Mouse (Mus musculus): ENCODE measurements around the gene Gpr152.

The Gpr152 gene

DNA sequence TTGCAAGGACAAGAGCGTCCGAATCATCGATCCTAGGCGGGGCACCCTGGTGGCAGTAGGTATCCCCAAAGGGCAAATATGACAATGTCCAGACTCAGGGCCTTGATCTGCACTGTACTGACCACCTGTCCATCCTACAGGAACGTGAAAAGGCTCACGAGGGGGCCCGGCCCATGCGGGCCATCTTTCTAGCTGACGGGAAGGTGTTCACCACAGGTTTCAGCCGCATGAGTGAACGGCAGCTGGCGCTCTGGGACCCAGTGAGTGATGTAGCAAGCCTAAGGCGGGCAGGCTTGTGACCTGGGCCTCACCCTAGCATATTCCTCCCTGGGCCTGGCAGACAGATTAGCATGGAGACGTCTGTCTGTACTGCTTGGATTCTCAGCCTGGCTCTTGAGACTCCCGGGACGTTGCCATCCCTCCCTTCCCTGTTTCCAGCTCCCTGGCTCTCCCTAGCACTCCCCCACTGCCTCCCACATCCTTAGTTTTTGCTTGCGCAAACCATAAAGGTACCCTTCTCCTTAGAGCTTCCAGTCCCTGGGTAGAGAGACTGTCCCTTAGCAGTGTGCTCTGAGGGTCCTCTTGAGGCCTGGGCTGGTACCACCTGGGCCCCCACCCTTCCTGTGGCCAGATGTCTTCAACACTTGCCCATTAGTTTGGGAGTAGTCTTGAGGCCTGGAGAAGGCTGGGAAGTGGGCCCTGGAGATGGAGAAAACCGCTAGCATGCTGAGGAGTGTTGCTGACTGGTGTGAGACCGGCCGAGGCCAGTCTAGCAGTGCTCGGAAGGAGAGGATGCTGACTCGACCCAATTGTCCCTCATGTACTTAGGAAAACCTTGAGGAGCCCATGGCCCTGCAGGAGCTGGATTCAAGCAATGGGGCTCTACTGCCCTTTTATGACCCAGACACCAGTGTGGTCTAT is 11.2 kb downstream of the Gpr152 start:
- DNase-seq (ENCODE audit: low read depth, low spot score), result no peak

DNA sequence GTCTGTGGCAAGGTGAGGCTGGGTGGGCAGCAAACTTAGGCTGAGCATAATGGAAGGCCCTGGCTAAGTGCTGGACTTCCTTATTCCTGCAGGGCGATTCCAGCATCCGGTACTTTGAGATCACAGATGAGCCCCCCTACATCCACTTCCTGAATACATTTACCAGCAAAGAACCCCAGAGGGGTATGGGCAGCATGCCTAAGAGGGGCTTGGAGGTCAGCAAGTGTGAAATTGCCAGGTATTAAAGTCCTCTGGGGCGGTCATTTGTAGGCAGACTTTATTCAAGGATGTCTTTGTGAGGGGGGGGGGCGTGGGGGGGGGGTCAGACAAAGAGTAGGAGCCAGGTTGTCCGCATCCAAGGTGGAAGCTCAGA is 11.9 kb downstream of the Gpr152 start:
- DNase-seq (ENCODE audit: low read depth, low spot score), result no peak

DNA sequence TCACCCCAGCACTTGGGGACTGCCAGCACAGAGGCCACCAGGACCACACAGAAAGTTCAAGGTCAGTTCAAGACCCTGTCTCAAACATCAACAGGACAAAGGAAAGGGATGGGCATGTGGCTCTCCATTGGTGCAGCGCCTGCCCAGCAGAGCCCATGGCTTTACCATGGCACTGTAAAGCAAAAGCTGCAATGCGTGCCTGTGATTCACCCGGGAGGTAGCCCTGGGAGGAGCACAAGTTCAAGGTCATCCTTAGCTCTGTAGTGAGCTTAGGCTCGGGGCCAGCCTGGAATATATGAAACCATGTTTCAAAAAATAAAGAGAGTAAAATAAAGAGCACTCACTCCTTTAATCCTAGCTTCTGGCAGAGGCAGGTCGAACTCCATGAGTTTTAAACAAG is 12.3 kb downstream of the Gpr152 start:
- DNase-seq (ENCODE audit: low read depth, low spot score), result peak; percentile 23

DNA sequence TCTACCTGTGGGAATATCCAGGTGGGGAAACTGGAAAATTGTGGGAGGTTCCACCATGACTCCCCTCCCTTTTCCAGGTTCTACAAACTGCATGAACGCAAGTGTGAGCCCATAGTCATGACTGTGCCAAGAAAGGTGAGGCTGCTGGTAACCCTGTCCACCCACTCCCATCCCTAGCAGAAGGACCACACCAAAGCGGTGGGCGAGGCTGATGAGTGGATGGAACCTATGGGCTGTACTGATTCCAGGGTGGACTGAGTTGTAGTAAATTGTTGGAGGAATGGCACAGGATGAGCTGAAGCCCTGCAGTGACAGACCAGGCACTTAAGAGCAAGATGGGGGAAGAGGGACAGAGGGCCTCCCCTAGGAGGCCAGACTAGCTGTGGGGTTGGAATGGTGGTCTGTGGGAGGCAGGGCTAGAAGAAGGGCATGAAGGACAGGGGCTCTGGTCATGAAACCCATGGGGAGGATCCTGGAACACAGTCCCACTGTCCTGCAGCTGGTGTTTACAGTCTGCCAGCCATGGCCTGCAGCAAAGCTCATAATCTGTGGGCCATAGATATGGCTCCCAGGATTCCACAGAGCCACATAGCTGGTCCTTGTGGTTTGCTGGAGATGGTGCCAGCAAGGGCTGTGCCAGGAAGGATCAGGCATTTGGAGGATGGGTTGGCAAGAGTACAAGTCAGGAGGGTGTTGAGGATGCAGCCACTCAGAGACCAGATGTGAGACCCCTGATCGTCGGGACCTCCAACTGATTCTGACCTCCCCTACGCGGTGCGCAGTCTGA is 13.1 kb downstream of the Gpr152 start:
- no peak for DNase-seq (ENCODE audit: low read depth, low spot score)

DNA sequence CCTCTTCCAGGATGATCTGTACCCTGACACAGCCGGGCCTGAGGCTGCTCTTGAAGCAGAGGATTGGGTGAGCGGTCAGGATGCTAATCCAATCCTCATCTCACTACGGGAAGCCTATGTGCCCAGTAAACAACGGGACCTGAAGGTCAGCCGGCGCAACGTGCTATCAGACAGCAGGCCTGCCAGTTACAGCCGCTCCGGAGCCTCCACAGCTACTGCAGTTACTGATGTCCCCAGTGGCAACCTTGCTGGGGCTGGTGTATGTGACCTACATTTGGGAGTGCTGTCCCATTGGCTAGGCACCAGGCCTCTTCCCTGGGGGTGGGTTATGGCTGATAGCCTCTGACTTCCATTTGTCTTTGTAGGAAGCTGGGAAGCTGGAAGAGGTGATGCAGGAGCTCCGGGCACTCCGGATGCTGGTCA is 13.7 kb downstream of the Gpr152 start, which contains the start of gene Ptprcap:
TSS of gene Ptprcap (plus strand) at position 373 of the 423 bp plus-strand sequence.
- no peak for DNase-seq (ENCODE audit: low read depth, low spot score)

DNA sequence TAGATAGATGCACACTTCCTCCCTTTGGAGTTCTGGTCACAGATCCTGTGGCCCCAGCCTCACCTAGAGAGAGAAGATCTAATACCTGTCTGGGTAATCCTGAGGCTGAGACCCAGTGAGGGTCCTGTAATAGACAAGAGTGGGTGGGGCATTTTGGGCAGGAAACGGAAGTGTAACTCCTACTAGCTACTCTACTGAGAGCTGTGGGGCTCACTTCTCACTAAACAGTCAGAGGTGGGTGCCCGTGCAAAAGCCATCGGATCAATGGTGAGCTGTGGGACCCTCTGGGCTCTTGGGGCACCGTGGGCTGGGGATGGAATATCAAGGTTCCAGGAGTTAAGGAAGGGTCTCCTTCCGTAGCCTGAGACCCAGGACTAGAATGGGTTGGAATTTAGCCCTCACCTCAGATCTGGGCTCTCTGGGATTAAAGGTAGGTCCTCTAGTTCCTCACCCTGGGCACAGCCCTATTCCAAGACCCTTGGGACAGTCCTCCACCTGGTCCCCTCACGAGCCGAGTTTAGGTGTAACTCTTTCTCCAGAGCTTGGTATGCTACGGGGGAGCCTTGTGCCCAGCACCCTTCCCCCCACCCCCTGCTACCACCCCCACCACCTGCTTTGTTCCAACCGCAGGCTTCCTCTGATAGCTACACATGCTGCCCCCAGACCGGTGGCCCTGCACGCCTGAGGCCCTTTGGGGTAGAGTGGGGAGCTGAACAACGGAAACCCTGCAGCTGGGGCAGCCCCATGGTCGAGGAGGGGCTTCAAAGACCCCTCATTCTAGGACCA is 15.0 kb downstream of the Gpr152 start:
- DNase-seq (ENCODE audit: low read depth, low spot score), result peak; percentile 35

DNA sequence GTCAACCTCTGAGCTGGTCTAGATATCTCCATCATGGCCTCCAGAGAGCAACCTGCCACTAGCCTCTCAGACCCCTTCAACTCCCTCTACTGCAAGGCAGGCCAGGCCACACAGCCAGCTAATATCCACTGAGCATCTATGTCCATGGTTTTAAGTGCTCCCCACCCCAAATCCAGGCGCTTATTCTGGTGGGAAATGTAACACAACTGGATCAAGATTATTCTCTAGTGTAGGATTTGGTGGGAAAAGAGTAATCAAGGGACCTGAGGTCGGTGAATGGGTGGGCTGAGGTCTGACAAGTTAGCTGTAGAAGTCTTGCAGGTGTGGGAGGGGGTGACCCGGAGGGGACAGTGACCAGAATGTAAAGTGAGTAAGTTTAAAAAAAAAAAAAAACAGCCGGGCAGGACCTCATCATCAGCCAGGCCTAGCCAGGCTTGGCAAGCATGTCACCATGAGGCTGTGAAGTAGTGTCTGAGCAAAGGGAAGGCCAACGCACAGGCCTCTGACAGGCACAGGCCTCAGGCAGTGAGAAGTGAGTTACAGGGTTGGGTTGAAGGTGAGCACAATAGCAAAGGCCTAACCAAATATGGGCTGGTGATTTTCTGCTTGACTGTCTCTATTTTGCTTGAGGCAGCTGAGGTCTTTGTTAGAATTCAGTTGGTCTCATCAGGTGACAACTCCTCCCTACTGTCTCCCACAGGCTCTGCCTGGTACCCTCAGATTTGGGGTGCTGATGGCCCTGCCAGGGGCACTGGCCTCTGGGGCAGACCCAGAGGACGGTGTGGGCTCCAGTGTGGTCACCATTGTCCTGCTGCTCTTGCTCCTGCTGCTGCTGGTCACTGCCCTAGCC is 15.9 kb downstream of the Gpr152 start:
- no peak for DNase-seq (ENCODE audit: low read depth, low spot score)

DNA sequence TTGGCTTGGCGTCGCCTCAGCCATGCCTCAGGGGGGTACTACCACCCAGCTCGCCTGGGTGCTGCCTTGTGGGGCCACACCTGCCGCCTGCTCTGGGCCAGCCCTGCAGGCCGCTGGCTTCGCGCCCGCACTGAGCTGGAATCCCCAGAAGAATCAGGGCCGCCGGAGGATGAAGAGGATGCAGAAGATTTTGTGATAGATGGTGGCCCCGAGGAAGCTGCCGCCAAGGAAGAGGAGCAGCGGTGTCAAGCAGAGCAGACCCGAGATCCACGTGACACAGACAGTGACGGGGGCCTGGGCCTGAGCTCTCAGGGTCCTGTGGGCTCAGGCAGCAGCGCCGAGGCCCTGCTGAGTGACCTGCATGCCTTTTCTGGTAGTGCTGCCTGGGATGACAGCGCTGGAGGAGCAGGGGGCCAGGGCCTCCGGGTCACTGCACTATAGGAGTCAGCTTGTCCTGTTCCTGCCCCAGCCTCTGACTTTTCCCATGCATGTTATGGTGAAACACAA is 16.5 kb downstream of the Gpr152 start:
- no peak for DNase-seq (ENCODE audit: low read depth, low spot score)

DNA sequence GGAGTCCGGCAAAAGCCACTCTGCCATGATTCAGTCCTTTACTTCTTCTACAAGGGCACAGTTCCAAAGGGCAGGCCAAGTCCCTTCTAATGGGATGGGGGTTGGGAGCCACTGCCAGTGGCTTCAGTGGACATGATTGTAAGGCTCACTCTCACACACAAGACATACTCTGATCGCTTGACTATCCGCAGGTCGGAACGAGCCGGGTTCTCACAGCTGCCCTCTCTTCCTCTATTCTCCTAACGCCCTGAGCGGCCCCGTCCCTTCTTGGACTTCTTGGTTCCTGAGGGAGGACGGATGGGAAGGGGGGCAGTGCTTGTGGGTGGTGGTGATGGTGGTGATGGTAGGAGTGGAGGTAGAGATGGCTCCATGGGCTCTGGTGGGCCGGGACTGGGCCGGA is 17.2 kb downstream of the Gpr152 start:
- DNase-seq (ENCODE audit: low read depth, low spot score), result no peak

DNA sequence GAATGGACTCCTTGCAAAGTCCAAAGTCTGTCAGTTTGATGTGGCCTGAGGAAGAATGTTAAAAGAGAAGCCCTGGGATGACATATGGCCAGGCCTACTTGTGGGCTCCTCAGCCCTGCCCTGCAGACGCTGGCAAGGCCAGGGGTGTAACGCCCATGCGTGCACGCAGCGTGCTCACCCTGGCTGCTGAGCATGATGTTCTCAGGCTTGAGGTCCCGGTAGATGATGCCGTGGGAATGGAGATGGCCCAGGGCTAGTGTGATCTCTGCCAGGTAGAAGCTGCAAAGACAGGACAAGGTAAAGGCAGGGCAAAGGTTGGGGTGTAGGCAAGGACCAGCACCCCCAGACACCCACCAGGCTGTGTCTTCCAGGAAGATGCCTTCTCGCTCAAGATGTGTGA is 19.5 kb downstream of the Gpr152 start:
- DNase-seq (ENCODE audit: low read depth, low spot score), result no peak

DNA sequence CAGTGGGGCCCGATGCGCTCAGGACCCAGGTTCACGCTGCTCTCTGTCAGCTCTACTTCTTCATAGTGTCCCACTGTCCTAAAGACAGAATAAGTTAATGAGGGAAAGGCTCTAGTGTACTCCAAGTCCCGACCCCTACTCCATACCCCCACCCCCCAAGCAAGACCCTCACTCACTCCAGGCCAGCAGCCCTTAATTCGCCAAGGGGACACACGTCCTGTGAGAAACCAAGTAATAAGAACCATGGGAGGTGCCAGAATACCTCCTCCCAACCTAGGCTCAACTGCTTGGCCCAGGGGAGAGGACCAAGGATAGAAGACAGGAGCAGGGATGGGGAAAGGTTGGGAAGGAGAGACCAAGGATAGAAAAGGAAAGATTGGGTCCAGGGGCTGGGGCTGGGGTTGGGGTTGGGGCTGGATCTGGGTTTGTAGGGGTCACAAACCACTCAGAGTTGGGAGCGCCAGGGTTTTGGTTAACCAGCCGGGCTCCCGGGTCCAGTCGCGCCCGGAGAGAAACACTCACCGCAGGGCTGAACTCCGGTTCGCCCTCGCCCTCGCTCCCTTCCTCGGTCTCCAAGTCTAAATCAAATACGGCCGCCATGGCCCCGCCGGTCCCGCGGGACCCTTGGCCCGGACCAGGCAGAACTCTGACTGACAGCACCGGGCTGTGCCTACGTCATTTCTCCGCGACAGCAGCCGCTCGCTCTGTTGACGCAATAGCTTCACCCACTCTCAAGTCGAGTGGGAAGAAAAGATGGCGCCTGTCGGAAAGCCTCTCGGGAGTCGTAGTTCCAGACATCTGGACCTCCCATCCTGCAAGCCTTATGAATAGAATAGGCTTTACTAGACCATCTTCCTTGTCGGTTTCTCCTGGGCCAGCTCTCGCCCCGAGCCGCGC is 23.3 kb downstream of the Gpr152 start, which contains the start of gene Rps6kb2:
TSS of gene Rps6kb2 (minus strand) at position 709 of the 897 bp plus-strand sequence.
- DNase-seq (ENCODE audit: low read depth, low spot score), result peak; percentile 97

DNA sequence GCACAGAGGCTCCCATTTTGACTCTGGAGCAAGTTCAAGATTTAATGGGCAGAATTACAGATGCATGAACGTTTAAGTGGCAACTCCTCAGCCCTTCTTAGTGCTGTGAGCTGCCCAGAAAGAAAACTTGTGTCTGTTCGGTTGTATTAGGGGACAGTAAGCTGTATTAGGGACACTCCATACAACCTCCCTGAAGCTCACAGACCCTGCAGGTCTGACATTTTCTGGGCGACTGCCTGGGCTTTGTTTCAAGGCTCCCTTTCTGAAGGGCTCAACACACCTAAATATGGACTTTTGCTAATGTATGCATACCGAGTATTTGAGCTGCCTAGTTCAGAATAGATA is 23.9 kb downstream of the Gpr152 start:
- no peak for DNase-seq (ENCODE audit: low read depth, low spot score)

DNA sequence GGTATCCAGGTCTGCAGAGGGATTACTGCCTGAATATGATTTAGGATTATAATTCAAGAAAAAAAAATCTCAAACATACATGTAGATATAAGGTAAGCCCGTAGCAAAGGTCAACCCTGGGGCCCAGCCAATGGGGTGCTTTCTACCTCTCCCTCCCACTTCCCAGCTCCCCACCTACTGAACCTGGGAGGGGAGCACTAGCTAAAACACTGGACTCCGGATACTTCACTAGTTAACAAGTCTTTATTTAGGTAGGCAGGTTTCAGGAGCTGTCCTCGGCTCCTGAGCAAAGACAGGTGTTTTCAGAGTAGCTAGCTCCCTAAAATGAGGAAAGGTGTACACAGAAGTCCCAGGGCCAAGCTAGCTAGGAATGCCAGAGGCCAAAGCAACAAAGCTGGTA is 24.5 kb downstream of the Gpr152 start:
- DNase-seq (ENCODE audit: low read depth, low spot score), result no peak

DNA sequence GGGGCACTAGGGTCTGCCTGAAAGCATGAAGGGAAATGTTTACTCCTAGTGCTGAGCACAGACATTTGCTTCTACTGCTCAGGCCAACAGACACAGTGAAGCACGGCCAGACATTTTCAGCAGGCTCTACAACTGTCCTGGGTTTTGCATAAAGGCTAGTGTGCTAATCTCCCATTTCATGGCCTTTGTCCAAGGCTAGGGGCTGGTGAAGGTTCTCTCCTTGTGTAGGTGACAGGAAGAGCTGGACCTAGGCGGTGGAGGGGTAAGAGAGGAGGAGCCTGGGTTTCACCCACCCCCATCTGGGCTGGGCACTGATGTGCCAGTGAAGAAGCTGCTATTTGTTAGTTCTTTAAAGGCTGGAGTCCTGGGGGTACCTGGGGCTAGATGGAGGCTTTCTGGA is 25.1 kb downstream of the Gpr152 start:
- no peak for DNase-seq (ENCODE audit: low read depth, low spot score)

DNA sequence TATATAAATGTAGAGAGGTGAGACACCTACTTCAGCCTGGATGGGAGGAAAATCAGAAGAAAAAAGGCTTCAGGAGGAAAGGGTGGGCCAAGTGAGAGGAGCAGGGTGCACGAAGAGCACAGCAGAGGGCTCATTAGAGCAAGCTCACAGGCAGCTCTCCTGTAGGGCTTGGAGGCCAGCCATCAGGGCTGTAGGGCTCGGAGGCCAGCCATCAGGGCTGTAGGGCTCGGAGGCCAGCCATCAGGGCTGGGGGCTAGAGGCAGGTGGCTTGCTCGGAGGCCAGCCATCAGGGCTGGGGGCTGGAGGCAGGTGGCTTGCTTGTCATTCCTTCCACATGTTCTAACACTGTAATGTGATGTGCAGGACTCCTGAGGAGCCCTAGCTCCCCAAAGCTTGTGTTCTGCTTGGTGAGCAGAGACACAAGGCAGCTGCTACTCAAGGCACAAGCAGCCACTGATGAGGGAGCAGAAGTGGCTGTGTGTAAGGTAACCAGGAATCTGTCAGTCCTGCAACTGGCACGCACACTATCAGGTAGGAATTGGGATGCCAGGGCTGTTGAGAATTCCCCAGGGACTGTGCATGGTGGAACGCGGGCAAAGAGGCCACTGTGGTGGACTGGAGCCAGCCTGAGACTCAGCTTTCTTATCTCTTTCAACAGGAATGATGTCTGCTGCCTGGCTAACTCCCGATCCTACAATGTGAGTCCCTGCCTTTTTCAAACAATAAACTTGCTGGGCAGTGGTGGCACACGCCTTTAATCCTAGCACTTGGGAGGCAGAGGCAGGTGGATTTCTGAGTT is 27.3 kb downstream of the Gpr152 start:
- no peak for DNase-seq (ENCODE audit: low read depth, low spot score)

DNA sequence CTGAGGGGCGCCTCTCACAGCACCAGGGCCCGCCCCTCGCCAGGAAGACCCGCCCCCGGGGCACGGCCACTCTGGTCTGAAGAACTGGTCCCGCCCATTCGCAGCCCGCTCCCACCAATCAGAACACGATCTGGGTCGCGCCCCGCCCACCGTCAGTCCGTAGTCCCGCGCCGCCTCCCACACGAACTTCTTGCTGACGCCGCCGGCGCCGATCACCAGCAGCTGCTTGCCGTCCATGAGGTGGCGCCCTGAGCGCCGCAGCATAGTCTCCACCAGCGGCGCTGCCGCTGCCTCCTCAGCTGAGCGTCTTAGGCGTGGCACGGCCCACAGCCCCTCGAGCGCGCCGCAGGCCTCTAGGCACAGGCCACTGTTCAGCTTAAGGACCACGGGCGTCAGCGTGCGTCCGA is 29.8 kb downstream of the Gpr152 start:
- peak; percentile 98 for DNase-seq (ENCODE audit: low read depth, low spot score)

DNA sequence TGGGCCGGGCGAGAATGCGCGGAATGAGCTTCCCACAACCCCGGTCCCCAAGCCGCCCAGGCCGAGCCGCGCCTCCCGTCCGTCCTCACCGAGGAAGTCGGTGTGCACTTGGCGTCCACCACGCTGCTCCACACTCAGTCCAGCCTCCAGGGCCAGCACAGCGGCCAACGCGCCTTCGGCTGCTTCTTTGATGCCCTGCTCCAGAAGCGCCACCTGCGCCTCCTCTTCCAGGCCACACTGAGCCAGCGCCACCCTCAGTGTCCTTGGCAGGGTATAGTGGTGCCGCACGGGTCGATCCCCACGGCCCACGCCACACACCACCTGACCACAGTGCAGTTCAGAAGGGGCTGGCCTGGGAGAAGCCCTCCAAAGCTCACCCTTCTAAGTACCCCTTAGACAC is 30.2 kb downstream of the Gpr152 start:
- no peak for DNase-seq (ENCODE audit: low read depth, low spot score)

DNA sequence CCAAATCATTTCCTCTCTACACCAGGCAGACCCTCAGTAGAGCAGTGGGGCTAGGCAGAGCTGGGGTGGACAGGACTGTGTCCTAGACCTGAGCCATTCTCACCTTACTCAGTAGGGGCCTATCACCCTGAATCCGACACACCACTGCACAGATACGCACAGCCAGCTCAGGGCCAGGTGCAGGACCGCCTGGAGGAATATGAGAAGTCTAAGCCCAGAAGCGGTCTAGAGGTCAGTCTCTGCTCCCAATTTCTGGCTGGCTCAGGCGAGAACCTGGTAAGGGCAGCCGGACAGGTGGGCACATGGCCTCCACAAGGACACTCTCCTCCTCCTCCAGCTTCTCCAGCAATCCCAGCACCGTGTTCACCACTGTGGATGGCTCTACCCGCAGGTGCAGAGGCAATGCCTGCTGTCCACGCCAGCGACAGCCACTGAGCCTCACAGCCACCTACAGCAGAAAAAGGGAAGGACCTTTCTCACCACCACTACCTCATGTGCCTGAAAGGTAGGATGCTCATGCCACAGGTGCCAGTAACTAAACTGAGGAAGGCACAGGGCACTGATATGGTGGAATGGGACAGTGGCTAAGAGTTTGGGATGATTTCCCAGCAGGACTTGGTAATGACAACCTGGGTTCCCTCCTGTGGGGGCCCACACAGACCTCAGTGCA is 31.3 kb downstream of the Gpr152 start:
- no peak for DNase-seq (ENCODE audit: low read depth, low spot score)

Data from R1 (cell line).